Mouse (Mus musculus) heart, embryonic 11.5 days (tissue): ENCODE measurements around the gene Arhgap9. TPM values are rescaled to one million over a fixed set of nuclear protein-coding genes. Genes with fewer than 3 reads are reported as not detected.
A peak's percentile ranks its signal among the peaks of the same experiment; 100 is the strongest.

Experiments used
- ATAC-seq: fragments of 200-750 bp; cut with Nextera tagmentation; replicated peaks from 2 replicates; pipeline ENCODE4 v1.8.0; 2017; ENCODE audit warnings: moderate library complexity; ENCODE audit not compliant: insufficient number of reproducible peaks, low FRiP score, low TSS enrichment
- H3K27ac ChIP-seq: fragments of 300-500 bp; sonication (generic); 2 replicates; pipeline ENCODE4 v1.5.1; 2014; ENCODE audit warnings: mild to moderate bottlenecking, low read depth, low read length
- H3K27me3 ChIP-seq: fragments of 300-500 bp; sonication (generic); 2 replicates; pipeline ENCODE4 v1.6.1; 2014; ENCODE audit warnings: mild to moderate bottlenecking, low read length, mixed read lengths; ENCODE audit not compliant: control insufficient read depth, insufficient read depth
- H3K36me3 ChIP-seq: fragments of 300-500 bp; sonication (generic); 2 replicates; pipeline ENCODE4 v1.6.1; 2014; ENCODE audit warnings: mild to moderate bottlenecking, low read length, moderate library complexity, mixed read lengths; ENCODE audit not compliant: control insufficient read depth, insufficient read depth
- H3K4me1 ChIP-seq: fragments of 300-500 bp; sonication (generic); 2 replicates; pipeline ENCODE4 v1.6.1; 2014; ENCODE audit warnings: low read length; ENCODE audit not compliant: control insufficient read depth, insufficient read depth
- H3K4me2 ChIP-seq: fragments of 300-500 bp; sonication (generic); 2 replicates; pipeline ENCODE4 v1.6.1; 2014; ENCODE audit warnings: mild to moderate bottlenecking, moderate library complexity
- H3K4me3 ChIP-seq: fragments of 300-500 bp; sonication (generic); 2 replicates; pipeline ENCODE4 v1.5.1; 2014; ENCODE audit warnings: low read depth, low read length
- H3K9ac ChIP-seq: fragments of 300-500 bp; sonication (generic); 2 replicates; pipeline ENCODE4 v1.6.1; 2014; ENCODE audit warnings: mild to moderate bottlenecking, low read depth, low read length, moderate library complexity
- H3K9me3 ChIP-seq: fragments of 300-500 bp; sonication (generic); replicated peaks from 2 replicates; pipeline ENCODE4 v1.6.1; 2016; ENCODE audit warnings: low read length; ENCODE audit not compliant: control insufficient read depth
- WGBS: fragments of 180-500 bp; shearing (Covaris S2); extraction: QIAGEN DNeasy Blood & Tissue Kit; methylation state at CpG from one replicate; pipeline ENCODE4 v1.1.7; 2014; ENCODE audit not compliant: insufficient replicate concordance; 5-methylcytosine and 5-hydroxymethylcytosine counted together
- polyA plus RNA-seq: library from polyadenylated mRNA; unstranded; fragments of >200 nt; fragmentation: Nextera tagmentation; extraction: Ambion mirVana; gene quantifications from 2 replicates; pipeline ENCODE4 v1.2.1, GENCODE M21; 2014

The Arhgap9 gene
- polyA plus RNA-seq, 1 experiment from 2014 or later = 1.7 TPM

GRCm38 (mm10) chr10:127285644-127286043 lies 36.1 kb upstream of the Arhgap9 start:
- Histone ChIP-seq H3K36me3 (peaks cover 53% of the 10 kb centered on the region), H3K9me3 (no peaks in the 10 kb centered on the region), H3K27ac (no peak overlapping the region), H3K4me1 (peaks cover 27% of the 10 kb centered on the region), H3K4me2 (no peak overlapping the region), H3K27me3 (no peaks in the 10 kb centered on the region), H3K4me3 (peak overlapping the region; percentile 3; the same call in 1 of the 2 replicates), H3K9ac (no peak overlapping the region)
- no peak for ATAC-seq
- WGBS = 80% methylated on average over 13 of the region's 13 CpGs

- no peak overlapping the region; the same call in 1 of the 2 replicates for H3K4me2 ChIP-seq
- no peak overlapping the region for H3K27ac ChIP-seq
- WGBS = 77% methylated on average over 7 of the region's 7 CpGs
- no peak overlapping the region for H3K9ac ChIP-seq
- peaks cover 48% of the 10 kb centered on the region for H3K36me3 ChIP-seq
- H3K4me3 ChIP-seq = peak overlapping the region; percentile 3; the same call in 1 of the 2 replicates
- no peak for ATAC-seq
- H3K4me1 ChIP-seq = peaks cover 27% of the 10 kb centered on the region
- no peaks in the 10 kb centered on the region for H3K27me3 ChIP-seq
- no peaks in the 10 kb centered on the region for H3K9me3 ChIP-seq
These were observed 35.6 kb upstream of the Arhgap9 start for GRCm38 (mm10) chr10:127286194-127286593.

- H3K9ac ChIP-seq = no peak overlapping the region
- no peaks in the 10 kb centered on the region for H3K9me3 ChIP-seq
- peaks cover 30% of the 10 kb centered on the region for H3K4me1 ChIP-seq
- no peak overlapping the region for H3K27ac ChIP-seq
- 77% methylated on average over 7 of the region's 7 CpGs for WGBS
- H3K4me3 ChIP-seq = peak overlapping the region; percentile 84
- peaks cover 43% of the 10 kb centered on the region for H3K36me3 ChIP-seq
- H3K27me3 ChIP-seq = no peaks in the 10 kb centered on the region
- ATAC-seq = no peak
- peak overlapping the region; percentile 93 for H3K4me2 ChIP-seq
These were observed 35.0 kb upstream of the Arhgap9 start for GRCm38 (mm10) chr10:127286730-127287129.

GRCm38 (mm10) chr10:127287271-127287935 lies 34.4 kb upstream of the Arhgap9 start:
- H3K4me3 ChIP-seq = peak overlapping the region; percentile 84
- peaks cover 36% of the 10 kb centered on the region for H3K4me1 ChIP-seq
- WGBS = 75% methylated on average over 15 of the region's 15 CpGs
- no peak for ATAC-seq
- H3K9me3 ChIP-seq = no peaks in the 10 kb centered on the region
- H3K27ac ChIP-seq = peak overlapping the region; percentile 98
- H3K27me3 ChIP-seq = no peaks in the 10 kb centered on the region
- H3K4me2 ChIP-seq = peak overlapping the region; percentile 93
- H3K36me3 ChIP-seq = peaks cover 38% of the 10 kb centered on the region
- peak overlapping the region; percentile 87 for H3K9ac ChIP-seq

- H3K36me3 ChIP-seq = peaks cover 35% of the 10 kb centered on the region
- no peak for ATAC-seq
These were observed 33.8 kb upstream of the Arhgap9 start for GRCm38 (mm10) chr10:127287936-127288293.

GRCm38 (mm10) chr10:127288328-127288799 lies 33.4 kb upstream of the Arhgap9 start:
- under 1% methylated on average over 16 of the region's 28 CpGs for WGBS
- ATAC-seq = peak; percentile 24
- peak overlapping the region; percentile 87 for H3K9ac ChIP-seq
- peaks cover 31% of the 10 kb centered on the region for H3K36me3 ChIP-seq
- H3K4me2 ChIP-seq = peak overlapping the region; percentile 93
- H3K9me3 ChIP-seq = no peaks in the 10 kb centered on the region
- peak overlapping the region; percentile 84 for H3K4me3 ChIP-seq
- H3K27ac ChIP-seq = peak overlapping the region; percentile 98
- H3K27me3 ChIP-seq = no peaks in the 10 kb centered on the region
- H3K4me1 ChIP-seq = peaks cover 45% of the 10 kb centered on the region

More at GRCm38 (mm10) chr10:127287936-127288293, 33.8 kb upstream of the Arhgap9 start:
- Histone ChIP-seq H3K9ac (peak overlapping the region; percentile 87), H3K4me1 (peaks cover 41% of the 10 kb centered on the region), H3K4me3 (peak overlapping the region; percentile 84), H3K27me3 (no peaks in the 10 kb centered on the region), H3K27ac (peak overlapping the region; percentile 98), H3K9me3 (no peaks in the 10 kb centered on the region), H3K4me2 (peak overlapping the region; percentile 93)
- WGBS = 0% methylated on average over 3 of the region's 3 CpGs

DNA sequence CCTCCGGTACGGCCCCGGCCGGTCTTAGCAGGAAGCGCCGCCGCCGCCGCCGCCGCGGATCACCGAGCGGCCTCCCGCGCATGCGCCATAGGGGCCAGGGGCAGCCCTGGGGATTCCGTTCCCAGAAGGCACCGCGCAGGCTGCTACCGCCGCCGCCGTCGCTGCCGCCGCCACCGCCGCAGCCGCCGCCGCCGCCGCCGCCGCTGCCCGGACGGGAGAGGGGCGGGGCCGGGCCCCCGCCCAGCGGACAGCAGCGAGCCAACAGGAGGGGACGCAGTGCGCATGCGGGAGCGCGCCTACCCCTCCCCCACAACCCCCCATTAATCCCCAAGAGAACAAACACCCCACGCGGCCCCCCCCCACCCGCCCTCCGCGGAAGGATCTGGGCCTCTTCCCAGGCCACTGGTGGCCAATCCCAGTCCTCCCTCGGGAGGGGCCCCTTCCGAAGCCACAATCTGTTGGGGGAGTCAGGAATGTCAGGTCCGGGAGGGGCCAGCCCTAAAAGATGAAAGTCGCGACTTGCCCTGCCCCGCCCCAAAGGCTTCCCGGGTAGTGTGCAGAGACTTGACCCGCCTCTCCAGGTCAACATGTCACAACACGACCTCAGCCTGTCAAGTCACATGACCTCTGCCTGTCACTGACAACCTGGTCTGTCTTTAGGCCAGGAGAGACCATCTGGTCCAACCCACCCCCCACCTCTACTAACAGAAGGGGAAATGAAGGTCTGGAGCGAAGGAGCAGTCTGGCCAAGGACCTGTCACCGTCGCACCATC lies 32.8 kb upstream of the Arhgap9 start, which contains the start of gene Mbd6:
Mbd6 (minus strand) TSS at position 219 of the 773 bp plus-strand sequence.
- Histone ChIP-seq H3K27me3 (no peaks in the 10 kb centered on the region), H3K4me1 (peaks cover 49% of the 10 kb centered on the region), H3K36me3 (peaks cover 29% of the 10 kb centered on the region), H3K4me3 (peak within 1 kb of the TSS; percentile 84), H3K9me3 (no peaks in the 10 kb centered on the region), H3K9ac (peak within 1 kb of the TSS; percentile 87), H3K4me2 (peak within 1 kb of the TSS; percentile 93), H3K27ac (peak within 1 kb of the TSS; percentile 98)
- 3% methylated on average over 32 of the region's 65 CpGs for WGBS
- ATAC-seq = peak; percentile 53

DNA sequence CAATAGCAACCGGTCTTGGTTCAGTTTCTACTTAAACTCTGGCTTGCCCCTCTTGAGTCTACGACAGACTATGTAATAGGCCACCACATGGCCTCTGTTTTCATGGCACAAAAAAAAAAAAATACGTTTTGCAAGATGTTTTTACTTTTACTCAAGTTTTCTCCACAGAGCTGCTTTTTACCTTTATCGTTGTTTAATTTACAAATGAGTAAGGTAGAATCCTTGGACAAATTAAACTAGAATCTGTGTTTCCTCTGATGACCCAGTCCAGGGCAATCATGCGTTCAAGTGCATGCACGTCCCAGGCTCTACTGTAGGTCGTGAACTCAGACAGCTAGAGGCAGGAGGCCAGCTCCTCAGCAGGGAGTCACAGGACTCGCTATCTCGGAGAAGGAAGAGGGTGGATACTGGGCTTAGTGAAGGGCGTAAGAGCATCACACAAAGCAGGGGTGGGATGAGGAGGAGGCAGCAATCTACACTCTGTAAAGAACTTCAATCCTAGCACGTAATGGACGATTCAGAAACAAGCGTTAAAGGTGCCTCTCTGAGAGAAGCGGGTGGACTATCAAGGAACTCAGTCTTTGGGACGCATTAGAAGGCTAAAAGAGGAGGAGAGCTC lies 32.1 kb upstream of the Arhgap9 start:
- peaks cover 49% of the 10 kb centered on the region for H3K4me1 ChIP-seq
- H3K27me3 ChIP-seq = no peaks in the 10 kb centered on the region
- H3K9me3 ChIP-seq = no peaks in the 10 kb centered on the region
- H3K4me3 ChIP-seq = peak overlapping the region; percentile 84
- H3K27ac ChIP-seq = peak overlapping the region; percentile 98
- 1% methylated on average over 15 of the region's 15 CpGs for WGBS
- peak overlapping the region; percentile 87 for H3K9ac ChIP-seq
- peak overlapping the region; percentile 93 for H3K4me2 ChIP-seq
- 0 out of 2 replicates have a peak, but pooled peaks have one; percentile 8 for ATAC-seq
- H3K36me3 ChIP-seq = peaks cover 28% of the 10 kb centered on the region
